27 mouse cellular contexts compared by ENCODE assay signal in genomic region chr13:59370141-59370816, GRCm38 (mm10).
DNase-seq lines count a peak whose midpoint lies in the region; ATAC-seq and TF ChIP-seq lines count a peak whose summit lies in the region.
"Had no signal": no experiment of that assay in that cellular context is flagged by ENCODE, and none has a peak within 500 bp of the region (broad histone marks: within the 10 kb centered on the region; RNA-seq: fewer than 3 reads in every experiment).

No protein-coding gene starts in this region.

- H3K4me3 ChIP-seq in gastrocnemius, adult 2 months: peak overlapping the region; percentile 32
- H3K4me3 ChIP-seq in heart, embryonic 13.5 days: no peak overlapping the region
- no peak overlapping the region for H3K4me3 ChIP-seq in hindbrain, postnatal 0 days (ENCODE audit: low read length)
- H3K4me3 ChIP-seq: erythroblast, embryonic 14.5 days; intestine, embryonic 15.5 days; limb, embryonic 10.5 days; limb, embryonic 15.5 days; liver, embryonic 13.5 days; megakaryocyte, embryonic 14.5 days; midbrain, embryonic 13.5 days; neural tube, embryonic 13.5 days had no signal

- H3K27me3 ChIP-seq in heart, embryonic 13.5 days (replicated peaks): no peaks in the 10 kb centered on the region
- no peaks in the 10 kb centered on the region for H3K27me3 ChIP-seq in hindbrain, postnatal 0 days (ENCODE audit: insufficient read depth, low read length)
- H3K27me3 ChIP-seq: intestine, embryonic 15.5 days; limb, embryonic 15.5 days; liver, embryonic 13.5 days; megakaryocyte, embryonic 14.5 days; midbrain, embryonic 13.5 days; neural tube, embryonic 13.5 days had no signal

- no peaks in the 10 kb centered on the region for H3K9me3 ChIP-seq in heart, embryonic 13.5 days
- H3K9me3 ChIP-seq in hindbrain, postnatal 0 days (ENCODE audit: low read length): no peaks in the 10 kb centered on the region
- H3K9me3 ChIP-seq: intestine, embryonic 15.5 days; limb, embryonic 10.5 days; limb, embryonic 15.5 days; liver, embryonic 13.5 days; megakaryocyte, embryonic 14.5 days; midbrain, embryonic 13.5 days; neural tube, embryonic 13.5 days had no signal

- no peak for ATAC-seq in heart, embryonic 13.5 days (ENCODE audit: extremely low read depth, insufficient number of reproducible peaks, low FRiP score, low TSS enrichment)
- ATAC-seq in hindbrain, postnatal 0 days: no peak
- ATAC-seq: hindbrain, embryonic 16.5 days; intestine, embryonic 15.5 days; lung, postnatal 0 days; midbrain, embryonic 13.5 days; Patski had no signal

- no peak overlapping the region for H3K27ac ChIP-seq in gastrocnemius, adult 2 months
- H3K27ac ChIP-seq in heart, embryonic 13.5 days (replicated peaks): no peak overlapping the region
- no peak overlapping the region for H3K27ac ChIP-seq in hindbrain, postnatal 0 days
- H3K27ac ChIP-seq: intestine, embryonic 15.5 days; kidney, postnatal 0 days; limb, embryonic 10.5 days; limb, embryonic 15.5 days; liver, embryonic 13.5 days; midbrain, embryonic 13.5 days; neural tube, embryonic 13.5 days had no signal

- no peak for DNase-seq in gastrocnemius, adult 2 months
- DNase-seq in gastrocnemius, postnatal 14 days: no peak
- DNase-seq in brain, adult 2 months (ENCODE audit: low read depth, low spot score): peak; percentile 54
- peak; percentile 43 to 67 for DNase-seq in heart, postnatal 10 days
- no peak for DNase-seq in hindbrain, postnatal 0 days (ENCODE audit: low spot score)
- DNase-seq in right cerebral cortex, postnatal 36 days (ENCODE audit: low spot score in 2 of 2): no peak
- DNase-seq in yolk sac, embryonic 10.5 days (ENCODE audit: low spot score): no peak
- DNase-seq: adrenal gland, postnatal 10 days; cerebellum, adult 11-12 months; cerebellum, adult 9-11 months; kidney, adult 2 months; layer of hippocampus, postnatal 36 days; liver, embryonic 13.5 days; lung, adult 18-20 months; lung, postnatal 4 days had no signal

- TF ChIP-seq CTCF in gastrocnemius, adult 2 months (IDR thresholded peaks at IDR 0.05): no peak
- no peak for TF ChIP-seq CTCF in hindbrain, postnatal 0 days (IDR thresholded peaks at IDR 0.05; ENCODE audit: low read depth)

- peak overlapping the region; percentile 30 for H3K4me2 ChIP-seq in heart, embryonic 13.5 days
- H3K4me2 ChIP-seq in hindbrain, postnatal 0 days (ENCODE audit: low read depth, low read length): no peak overlapping the region
- H3K4me2 ChIP-seq: intestine, embryonic 15.5 days; limb, embryonic 15.5 days; liver, embryonic 13.5 days; midbrain, embryonic 13.5 days; neural tube, embryonic 13.5 days had no signal

- no peak overlapping the region for H3K9ac ChIP-seq in heart, embryonic 13.5 days
- H3K9ac ChIP-seq in hindbrain, postnatal 0 days (replicated peaks; ENCODE audit: low read length): no peak overlapping the region
- H3K9ac ChIP-seq: intestine, embryonic 15.5 days; limb, embryonic 15.5 days; liver, embryonic 13.5 days; midbrain, embryonic 13.5 days; neural tube, embryonic 13.5 days had no signal

- H3K4me1 ChIP-seq in heart, embryonic 13.5 days: peaks cover 32% of the 10 kb centered on the region
- H3K4me1 ChIP-seq in hindbrain, postnatal 0 days (ENCODE audit: insufficient read depth, low read length): no peaks in the 10 kb centered on the region
- H3K4me1 ChIP-seq: intestine, embryonic 15.5 days; liver, embryonic 13.5 days; megakaryocyte, embryonic 14.5 days; midbrain, embryonic 13.5 days; neural tube, embryonic 13.5 days had no signal

- WGBS in heart, embryonic 13.5 days: 58% methylated on average over 12 of the region's 12 CpGs
- 82% methylated on average over 12 of the region's 12 CpGs for WGBS in hindbrain, postnatal 0 days

- intact Hi-C loops in gastrocnemius, adult 2 months (cut with DNase I): no loop called here
- intact Hi-C loops in gastrocnemius, postnatal 14 days (cut with DNase I; ENCODE audit: low total_unique reads): no loop called here
- intact Hi-C loops in heart, postnatal 10 days (cut with DNase I): no loop called here

- no peaks in the 10 kb centered on the region for H3K36me3 ChIP-seq in heart, embryonic 13.5 days
- no peaks in the 10 kb centered on the region for H3K36me3 ChIP-seq in hindbrain, postnatal 0 days (ENCODE audit: insufficient read depth, low read length)
- H3K36me3 ChIP-seq: intestine, embryonic 15.5 days; limb, embryonic 10.5 days; limb, embryonic 15.5 days; liver, embryonic 13.5 days; midbrain, embryonic 13.5 days; neural tube, embryonic 13.5 days had no signal

Comparison
In these comparisons a context has a peak if more than half of its experiments do, and no peak if none do; other contexts are left out.
1. DNase-seq: peak in brain, adult 2 months (single experiment) and heart, postnatal 10 days (2 of 2); none in gastrocnemius, adult 2 months (single experiment), gastrocnemius, postnatal 14 days (single experiment), hindbrain, postnatal 0 days (single experiment), right cerebral cortex, postnatal 36 days (0 of 2) and yolk sac, embryonic 10.5 days (single experiment).